Mouse (Mus musculus) testis, adult 2 months (tissue): ENCODE data around the gene Mcoln2.

Source experiments
- CTCF ChIP-seq: fragments of 200-500 bp; IDR thresholded peaks from 2 replicates; pipeline ENCODE4 v1.5.1; 2012; ENCODE audit warnings: low read depth, mild to moderate bottlenecking, inconsistent platforms, low read length, moderate library complexity; ENCODE audit not compliant: control insufficient read depth, insufficient read depth, insufficient replicate concordance
- POLR2A ChIP-seq: fragments of 200-500 bp; IDR thresholded peaks from 2 replicates; pipeline ENCODE4 v1.6.1; 2012; ENCODE audit warnings: low read depth, mild to moderate bottlenecking, inconsistent platforms, low read length, moderate library complexity; ENCODE audit not compliant: control insufficient read depth

GRCm38 (mm10) chr3:146122125-146122420, 27.6 kb upstream of the Mcoln2 start:
- no peak for TF ChIP-seq POLR2A
- TF ChIP-seq CTCF = no peak
